Mouse (Mus musculus): ENCODE measurements around the gene Cntnap1. TPM values are rescaled to one million over a fixed set of nuclear protein-coding genes. Genes with fewer than 3 reads are reported as not detected.

Gene Cntnap1
- polyA plus RNA-seq, 1 experiment from 2014 or later = 2.0 TPM

DNA sequence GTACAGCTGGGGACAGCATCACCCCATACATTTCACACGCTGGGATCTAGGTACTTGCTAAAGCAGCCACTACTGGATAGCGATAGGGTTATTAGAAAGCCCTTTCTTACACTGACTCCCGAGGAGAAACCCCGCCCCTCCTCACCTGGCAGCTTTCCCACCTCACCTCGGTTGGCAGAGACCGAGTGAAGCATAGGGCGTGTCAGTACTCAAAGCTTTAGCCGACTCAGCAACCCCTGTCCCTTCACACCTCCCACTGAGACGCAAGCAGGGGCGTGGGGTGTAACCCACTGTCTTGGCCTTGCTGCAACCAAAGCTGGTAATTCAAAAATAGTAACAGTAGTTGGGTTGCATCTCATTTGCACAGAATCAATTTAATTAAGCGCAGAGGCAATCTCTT, 2.8 kb downstream of the Cntnap1 start:
- Histone ChIP-seq H3K4me3 (replicated peaks) (peak overlapping the region; percentile 42), H3K9me3 (replicated peaks) (no peaks in the 10 kb centered on the region), H3K36me3 (no peaks in the 10 kb centered on the region; the same call in 1 of the 2 replicates), H3K27ac (replicated peaks) (peak overlapping the region; percentile 82), H3K9ac (no peak overlapping the region), H3K4me2 (replicated peaks) (peak overlapping the region; percentile 82), H3K4me1 (peaks cover 82% of the 10 kb centered on the region), H3K27me3 (peaks cover 42% of the 10 kb centered on the region)
- WGBS = 10% methylated on average over 11 of the region's 11 CpGs
- ATAC-seq (ENCODE audit: insufficient number of reproducible peaks, low FRiP score, low TSS enrichment, low read depth) = no peak

DNA sequence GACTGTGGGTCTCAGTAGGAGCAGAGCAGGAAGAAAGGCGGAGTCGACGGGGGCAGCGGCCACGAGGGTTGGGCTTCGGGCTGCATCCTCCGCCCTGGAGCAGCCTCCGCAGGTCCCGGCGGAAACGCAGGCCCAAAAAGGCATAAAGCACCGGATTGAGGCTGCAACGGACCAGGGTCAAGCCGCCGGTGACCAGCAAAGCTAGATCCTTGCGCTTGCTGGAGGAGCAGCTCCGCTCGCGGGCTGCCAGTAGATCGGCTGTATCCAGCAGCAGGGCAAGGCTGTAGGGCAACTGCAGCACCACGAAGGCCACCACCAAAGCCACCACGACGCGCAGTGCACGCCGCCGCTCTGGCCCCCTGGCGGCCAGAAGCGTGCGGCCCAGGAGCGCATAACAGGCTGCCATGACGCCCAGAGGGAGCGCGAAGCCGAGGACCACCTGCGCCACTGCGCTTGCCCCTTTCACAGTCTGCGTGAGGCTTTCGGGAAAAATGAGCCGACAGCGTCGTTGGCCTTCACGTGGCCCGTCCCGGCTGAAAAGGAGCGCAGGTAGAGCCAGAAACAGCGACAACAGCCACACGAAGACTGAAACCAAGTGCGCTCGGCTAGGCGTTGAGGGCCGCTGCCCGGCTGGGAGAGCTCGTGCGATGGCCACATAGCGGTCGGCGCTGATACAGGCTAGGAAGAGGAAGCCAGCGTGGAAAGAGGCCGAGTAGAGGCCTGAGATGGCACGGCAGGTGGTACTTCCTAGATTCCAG, 3.5 kb downstream of the Cntnap1 start:
- Histone ChIP-seq H3K36me3 (no peaks in the 10 kb centered on the region), H3K27me3 (peaks cover 42% of the 10 kb centered on the region), H3K27ac (replicated peaks) (peak overlapping the region; percentile 82), H3K9me3 (replicated peaks) (no peaks in the 10 kb centered on the region), H3K4me1 (peaks cover 82% of the 10 kb centered on the region), H3K4me3 (replicated peaks) (peak overlapping the region; percentile 42), H3K9ac (peak overlapping the region; percentile 33), H3K4me2 (replicated peaks) (peak overlapping the region; percentile 82)
- WGBS = 2% methylated on average over 61 of the region's 61 CpGs
- 0 out of 2 replicates have a peak, but pooled peaks have one; percentile 25 for ATAC-seq (ENCODE audit: insufficient number of reproducible peaks, low FRiP score, low TSS enrichment, low read depth)

DNA sequence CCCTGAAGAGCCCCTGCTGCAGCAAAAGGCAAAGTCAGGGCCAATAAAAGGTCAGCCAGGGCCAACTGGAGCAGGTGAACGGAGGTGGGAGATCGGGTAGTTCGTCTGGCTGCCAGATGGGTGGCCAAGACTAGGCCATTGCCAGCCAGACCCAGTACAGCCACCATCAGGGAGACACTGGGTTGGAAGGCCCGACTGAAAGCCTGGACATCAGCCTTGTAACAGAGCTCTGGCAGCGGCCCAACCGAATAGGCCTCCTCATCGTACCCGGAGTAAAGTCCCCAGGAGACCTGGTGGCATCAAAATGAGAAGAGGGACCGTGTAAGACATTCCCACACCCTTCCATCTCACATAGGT, 4.0 kb downstream of the Cntnap1 start:
- Histone ChIP-seq H3K4me3 (replicated peaks) (peak overlapping the region; percentile 42), H3K9ac (peak overlapping the region; percentile 33), H3K4me1 (peaks cover 76% of the 10 kb centered on the region), H3K27me3 (peaks cover 45% of the 10 kb centered on the region), H3K27ac (replicated peaks) (peak overlapping the region; percentile 82; the same call in 1 of the 2 replicates), H3K4me2 (replicated peaks) (peak overlapping the region; percentile 82), H3K9me3 (replicated peaks) (no peaks in the 10 kb centered on the region), H3K36me3 (no peaks in the 10 kb centered on the region)
- ATAC-seq (ENCODE audit: insufficient number of reproducible peaks, low FRiP score, low TSS enrichment, low read depth) = no peak
- WGBS = 29% methylated on average over 9 of the region's 9 CpGs

DNA sequence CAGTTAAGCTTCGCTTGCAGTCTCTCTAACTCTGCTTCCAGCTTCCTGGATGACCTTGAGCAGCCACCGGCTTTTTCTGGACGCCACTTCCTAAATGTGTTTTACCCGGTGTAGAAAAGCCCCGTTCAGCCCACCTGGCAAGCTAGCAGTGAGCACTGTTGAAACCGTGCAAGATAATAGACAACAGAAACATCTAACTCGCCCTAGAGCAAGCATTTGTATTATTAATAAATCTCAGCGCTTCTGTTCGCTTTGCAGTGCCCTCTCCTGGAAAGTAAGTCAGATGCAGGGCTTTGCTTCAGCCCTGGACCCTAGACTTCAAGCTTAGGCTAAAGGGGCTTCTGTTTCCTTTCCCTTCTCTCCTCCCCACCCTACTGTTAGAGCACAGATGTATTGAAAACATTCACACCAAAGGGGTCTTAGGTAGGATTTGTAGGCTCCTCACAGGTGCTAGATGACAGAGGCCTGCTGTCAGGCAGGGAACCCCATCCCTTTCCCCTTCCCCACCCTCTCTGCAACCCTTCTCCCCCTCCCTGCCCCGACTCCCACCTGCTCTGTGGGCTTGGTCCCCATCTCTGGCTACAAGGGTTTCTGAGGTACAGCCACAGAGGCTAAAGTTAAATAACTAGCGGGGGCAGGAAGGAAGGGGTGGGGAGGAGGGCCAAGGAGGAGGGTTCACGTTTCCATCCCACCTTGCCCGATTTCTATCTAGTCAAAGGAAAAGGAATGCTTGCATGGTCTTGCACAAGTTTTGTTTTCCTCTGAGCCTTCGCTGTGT, 4.7 kb downstream of the Cntnap1 start, which contains the start of gene Ccr10:
Gene Ccr10 (minus strand): TSS at position 593 of the 778 bp plus-strand sequence.
- peak within 1 kb of the TSS; percentile 33 for H3K9ac ChIP-seq
- H3K27me3 ChIP-seq = peaks cover 46% of the 10 kb centered on the region
- peak within 1 kb of the TSS; percentile 42 for H3K4me3 ChIP-seq (replicated peaks)
- H3K4me2 ChIP-seq (replicated peaks) = peak within 1 kb of the TSS; percentile 82
- no peaks in the 10 kb centered on the region for H3K36me3 ChIP-seq
- ATAC-seq (ENCODE audit: insufficient number of reproducible peaks, low FRiP score, low TSS enrichment, low read depth) = no peak
- H3K27ac ChIP-seq (replicated peaks) = no peak within 1 kb of the TSS
- 11% methylated on average over 14 of the region's 14 CpGs for WGBS
- H3K9me3 ChIP-seq (replicated peaks) = no peaks in the 10 kb centered on the region
- peaks cover 70% of the 10 kb centered on the region for H3K4me1 ChIP-seq

DNA sequence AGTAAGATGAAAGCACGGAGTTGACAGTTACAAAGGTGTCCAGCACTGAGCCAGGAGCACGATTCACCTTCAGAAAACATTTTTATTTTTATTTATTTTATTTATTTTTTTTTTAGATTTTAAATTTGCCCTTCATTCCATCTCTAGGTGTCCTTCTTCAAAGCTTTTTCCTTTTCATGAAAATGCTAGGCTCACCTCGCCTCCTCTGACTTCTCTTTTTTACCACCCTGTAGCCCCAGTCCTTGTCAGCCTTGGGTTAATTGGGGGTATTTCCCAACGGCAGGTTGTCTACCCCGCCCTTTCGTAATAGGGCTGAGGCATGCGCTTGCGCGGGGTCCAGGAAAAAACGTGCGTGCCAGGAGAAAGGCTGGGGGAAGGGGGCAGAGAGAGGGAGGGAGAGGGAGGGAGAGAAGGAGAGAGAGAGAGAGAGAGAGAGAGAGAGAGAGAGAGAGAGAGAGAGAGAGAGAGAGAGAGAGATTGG, 5.4 kb downstream of the Cntnap1 start:
- H3K9ac ChIP-seq = no peak overlapping the region
- WGBS = 8% methylated on average over 11 of the region's 11 CpGs
- H3K9me3 ChIP-seq (replicated peaks) = no peaks in the 10 kb centered on the region
- no peak for ATAC-seq (ENCODE audit: insufficient number of reproducible peaks, low FRiP score, low TSS enrichment, low read depth)
- H3K27ac ChIP-seq (replicated peaks) = no peak overlapping the region
- H3K36me3 ChIP-seq = no peaks in the 10 kb centered on the region
- H3K4me2 ChIP-seq (replicated peaks) = peak overlapping the region; percentile 82
- H3K4me3 ChIP-seq (replicated peaks) = peak overlapping the region; percentile 32
- peaks cover 66% of the 10 kb centered on the region for H3K4me1 ChIP-seq
- H3K27me3 ChIP-seq = peaks cover 46% of the 10 kb centered on the region

DNA sequence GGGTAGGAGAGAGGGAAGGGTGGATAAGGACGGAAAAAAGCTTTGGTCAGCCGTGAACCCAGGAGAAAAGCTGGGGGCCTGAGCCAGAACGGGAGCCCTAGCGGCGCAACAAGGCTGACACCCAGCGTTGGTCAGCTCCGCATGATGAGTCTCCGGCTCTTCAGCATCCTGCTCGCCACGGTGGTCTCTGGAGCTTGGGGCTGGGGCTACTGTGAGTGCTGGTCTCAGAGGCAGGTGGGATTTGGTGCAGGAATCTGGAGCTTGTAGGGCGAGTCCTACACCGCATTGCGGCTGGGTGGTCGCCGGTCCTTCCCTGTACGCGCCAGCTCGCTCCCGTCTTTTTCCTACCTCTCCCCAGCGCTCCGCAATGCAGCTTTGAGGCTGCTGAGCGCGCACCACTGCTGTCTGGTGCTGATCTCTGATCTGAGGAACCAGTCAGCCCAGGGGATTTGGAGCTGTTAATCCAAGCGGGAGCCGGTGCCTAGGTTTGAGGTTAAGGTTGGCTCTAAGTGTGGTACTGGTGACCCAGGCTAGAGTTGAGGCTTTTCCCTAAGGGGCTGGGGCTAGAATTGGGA, 5.9 kb downstream of the Cntnap1 start:
- Histone ChIP-seq H3K36me3 (no peaks in the 10 kb centered on the region), H3K9me3 (replicated peaks) (no peaks in the 10 kb centered on the region), H3K4me1 (peaks cover 66% of the 10 kb centered on the region), H3K9ac (no peak overlapping the region), H3K27ac (replicated peaks) (no peak overlapping the region), H3K27me3 (peaks cover 46% of the 10 kb centered on the region), H3K4me3 (replicated peaks) (peak overlapping the region; percentile 32), H3K4me2 (replicated peaks) (peak overlapping the region; percentile 50)
- no peak for ATAC-seq (ENCODE audit: insufficient number of reproducible peaks, low FRiP score, low TSS enrichment, low read depth)
- WGBS = under 1% methylated on average over 25 of the region's 25 CpGs

DNA sequence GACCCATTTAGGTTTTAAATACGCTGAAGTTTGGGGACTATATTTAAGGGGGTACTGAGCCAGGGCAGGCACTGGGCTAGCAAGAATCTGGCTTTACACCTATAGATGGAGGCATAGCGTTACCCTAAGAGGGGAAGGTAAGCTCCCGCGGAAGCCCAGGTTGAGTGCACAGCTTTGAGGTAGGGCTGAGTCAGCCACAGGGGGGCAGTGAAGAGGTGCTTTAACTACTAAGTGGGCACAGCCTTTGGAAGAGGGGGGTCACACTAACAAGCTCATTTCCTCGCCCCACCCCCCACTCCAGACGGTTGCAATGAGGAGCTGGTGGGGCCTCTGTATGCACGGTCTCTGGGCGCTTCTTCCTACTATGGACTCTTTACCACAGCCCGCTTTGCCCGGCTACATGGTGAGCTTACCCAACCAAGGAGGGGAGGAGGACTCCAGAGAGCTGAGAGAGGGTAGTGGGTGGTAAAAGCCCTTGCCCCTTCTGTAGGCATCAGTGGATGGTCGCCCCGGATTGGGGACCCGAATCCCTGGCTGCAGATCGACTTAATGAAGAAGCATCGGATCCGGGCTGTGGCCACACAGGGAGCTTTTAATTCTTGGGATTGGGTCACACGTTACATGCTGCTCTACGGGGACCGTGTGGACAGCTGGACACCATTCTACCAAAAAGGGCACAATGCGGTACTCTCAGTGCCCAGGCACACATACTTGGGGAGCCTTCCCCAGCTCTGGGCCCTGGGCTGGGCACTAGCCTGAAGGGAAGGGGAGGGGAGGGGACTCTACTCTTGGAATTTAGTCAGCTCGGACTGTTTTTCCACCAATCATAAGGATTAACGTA, 6.8 kb downstream of the Cntnap1 start:
- Histone ChIP-seq H3K4me3 (replicated peaks) (peak overlapping the region; percentile 32; the same call in 1 of the 2 replicates), H3K4me2 (replicated peaks) (peak overlapping the region; percentile 50; the same call in 1 of the 2 replicates), H3K27me3 (peaks cover 46% of the 10 kb centered on the region), H3K36me3 (no peaks in the 10 kb centered on the region), H3K9ac (no peak overlapping the region), H3K27ac (replicated peaks) (no peak overlapping the region), H3K9me3 (replicated peaks) (no peaks in the 10 kb centered on the region), H3K4me1 (peaks cover 60% of the 10 kb centered on the region)
- 27% methylated on average over 22 of the region's 22 CpGs for WGBS
- ATAC-seq (ENCODE audit: insufficient number of reproducible peaks, low FRiP score, low TSS enrichment, low read depth) = no peak

DNA sequence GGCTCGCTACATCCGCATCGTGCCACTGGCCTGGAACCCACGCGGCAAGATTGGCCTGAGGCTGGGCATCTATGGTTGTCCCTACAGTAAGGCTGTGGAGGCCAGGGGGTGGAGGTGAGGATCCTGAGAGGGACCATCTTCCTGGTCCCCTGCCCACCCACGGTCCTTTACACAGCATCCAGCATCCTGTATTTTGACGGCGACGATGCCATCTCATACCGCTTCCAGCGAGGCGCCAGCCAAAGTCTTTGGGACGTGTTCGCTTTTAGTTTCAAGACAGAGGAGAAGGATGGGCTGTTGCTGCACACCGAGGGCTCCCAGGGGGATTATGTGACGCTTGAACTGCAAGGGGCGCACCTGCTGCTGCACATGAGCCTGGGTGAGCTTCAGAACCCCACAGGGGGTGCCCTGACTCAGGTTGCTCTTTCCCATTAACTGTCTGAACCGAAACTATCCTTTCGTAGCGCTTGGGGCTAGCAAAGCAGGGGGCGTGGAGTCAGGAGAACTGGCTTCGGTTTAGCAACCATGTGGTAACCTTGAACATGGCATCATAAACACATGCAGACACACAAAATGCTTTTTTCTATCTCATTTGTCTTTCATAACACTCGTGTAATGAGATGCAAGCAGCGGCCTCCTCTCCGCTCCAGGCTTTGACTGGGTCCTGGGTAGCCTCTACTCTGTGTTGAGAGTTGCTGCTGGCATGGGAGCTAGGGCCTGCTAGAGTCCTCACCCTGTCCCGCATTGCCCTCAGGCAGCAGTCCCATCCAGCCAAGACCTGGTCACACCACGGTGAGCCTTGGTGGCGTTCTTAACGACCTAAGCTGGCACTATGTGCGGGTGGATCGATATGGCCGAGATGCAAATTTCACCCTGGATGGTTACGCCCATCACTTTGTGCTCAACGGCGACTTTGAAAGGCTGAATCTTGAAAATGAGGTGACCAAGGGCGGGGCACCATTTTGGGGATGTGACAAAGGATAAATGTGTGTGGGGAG, 8.0 kb downstream of the Cntnap1 start:
- H3K36me3 ChIP-seq = no peaks in the 10 kb centered on the region
- H3K4me3 ChIP-seq (replicated peaks) = no peak overlapping the region
- peak overlapping the region; percentile 10; the same call in 1 of the 2 replicates for H3K4me2 ChIP-seq (replicated peaks)
- ATAC-seq (ENCODE audit: insufficient number of reproducible peaks, low FRiP score, low TSS enrichment, low read depth) = no peak
- H3K27ac ChIP-seq (replicated peaks) = no peak overlapping the region
- H3K27me3 ChIP-seq = peaks cover 46% of the 10 kb centered on the region
- WGBS = 50% methylated on average over 36 of the region's 36 CpGs
- H3K9ac ChIP-seq = no peak overlapping the region
- H3K9me3 ChIP-seq (replicated peaks) = no peaks in the 10 kb centered on the region
- peaks cover 49% of the 10 kb centered on the region for H3K4me1 ChIP-seq

DNA sequence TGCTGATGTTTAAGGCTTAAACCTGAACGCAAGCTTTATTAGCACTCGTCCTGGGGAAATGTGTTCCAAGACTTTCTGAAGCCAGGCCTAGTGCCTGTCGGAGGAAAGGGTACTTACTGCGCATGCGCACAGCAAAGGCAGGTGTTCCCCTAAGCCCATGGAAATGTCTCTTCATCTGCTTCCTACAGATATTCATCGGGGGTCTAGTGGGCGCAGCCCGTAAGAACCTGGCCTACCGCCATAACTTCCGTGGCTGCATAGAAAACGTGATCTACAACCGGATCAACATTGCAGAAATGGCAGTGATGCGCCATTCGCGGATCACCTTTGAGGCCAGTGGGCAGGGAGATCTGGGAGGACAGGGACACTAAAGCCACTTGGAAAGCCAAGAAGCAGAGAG, 9.0 kb downstream of the Cntnap1 start:
- WGBS = 77% methylated on average over 15 of the region's 15 CpGs
- H3K9me3 ChIP-seq (replicated peaks) = no peaks in the 10 kb centered on the region
- ATAC-seq (ENCODE audit: insufficient number of reproducible peaks, low FRiP score, low TSS enrichment, low read depth) = no peak

DNA sequence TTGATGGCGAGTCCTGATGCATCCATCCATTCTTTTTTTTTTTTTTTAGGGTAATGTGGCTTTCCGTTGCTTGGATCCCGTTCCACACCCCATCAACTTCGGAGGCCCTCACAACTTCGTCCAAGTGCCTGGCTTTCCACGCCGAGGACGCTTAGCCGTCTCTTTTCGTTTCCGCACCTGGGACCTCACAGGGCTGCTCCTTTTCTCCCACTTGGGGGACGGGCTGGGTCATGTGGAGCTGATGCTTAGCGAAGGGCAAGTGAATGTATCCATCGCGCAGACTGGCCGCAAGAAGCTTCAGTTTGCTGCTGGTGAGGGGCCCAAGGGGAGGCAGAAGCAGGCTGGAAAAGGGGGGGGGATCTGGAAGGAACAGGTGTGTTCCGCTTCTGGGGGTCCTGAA, 9.9 kb downstream of the Cntnap1 start:
- Histone ChIP-seq H3K27me3 (peaks cover 34% of the 10 kb centered on the region), H3K4me3 (replicated peaks) (no peak overlapping the region), H3K36me3 (no peaks in the 10 kb centered on the region), H3K9me3 (replicated peaks) (no peaks in the 10 kb centered on the region), H3K27ac (replicated peaks) (no peak overlapping the region), H3K4me1 (peaks cover 30% of the 10 kb centered on the region), H3K9ac (no peak overlapping the region), H3K4me2 (replicated peaks) (no peak overlapping the region)
- no peak for ATAC-seq (ENCODE audit: insufficient number of reproducible peaks, low FRiP score, low TSS enrichment, low read depth)
- 74% methylated on average over 17 of the region's 17 CpGs for WGBS

More for the DNA sequence above, 9.0 kb downstream of the Cntnap1 start:
- H3K9ac ChIP-seq = no peak overlapping the region
- H3K4me1 ChIP-seq = peaks cover 40% of the 10 kb centered on the region
- peaks cover 43% of the 10 kb centered on the region for H3K27me3 ChIP-seq
- H3K27ac ChIP-seq (replicated peaks) = no peak overlapping the region
- no peaks in the 10 kb centered on the region for H3K36me3 ChIP-seq
- H3K4me2 ChIP-seq (replicated peaks) = no peak overlapping the region
- no peak overlapping the region for H3K4me3 ChIP-seq (replicated peaks)
